Mouse (Mus musculus) retina, postnatal 7 days (tissue): ENCODE results near the gene Trim50.

Experiments used
- DNase-seq: peaks from one replicate; pipeline ENCODE4 v3.0.0-alpha.2; 2012; ENCODE audit warnings: low read depth, low spot score

Gene Trim50

GRCm38 (mm10) chr5:135352995-135353394 is at the start of gene Trim50:
TSS of gene Trim50 (plus strand) at chr5:135353295.
- no peak for DNase-seq

GRCm38 (mm10) chr5:135306321-135306965 is 46.7 kb upstream of the Trim50 start:
- DNase-seq = no peak

- DNase-seq = no peak
Observed at GRCm38 (mm10) chr5:135316177-135316576, 36.9 kb upstream of the Trim50 start.

- no peak for DNase-seq
Observed at GRCm38 (mm10) chr5:135319856-135320255, 33.2 kb upstream of the Trim50 start.

GRCm38 (mm10) chr5:135322197-135322596 is 30.9 kb upstream of the Trim50 start:
- no peak for DNase-seq

GRCm38 (mm10) chr5:135326121-135326659 is 26.9 kb upstream of the Trim50 start:
- DNase-seq = no peak

- no peak for DNase-seq
Observed at GRCm38 (mm10) chr5:135329471-135329870, 23.6 kb upstream of the Trim50 start.

- DNase-seq = no peak
Observed at GRCm38 (mm10) chr5:135330201-135330600, 22.9 kb upstream of the Trim50 start.

GRCm38 (mm10) chr5:135331161-135331560 is 21.9 kb upstream of the Trim50 start:
- no peak for DNase-seq

- DNase-seq = no peak
Observed at GRCm38 (mm10) chr5:135337575-135337974, 15.5 kb upstream of the Trim50 start.

GRCm38 (mm10) chr5:135345989-135346388 is 7.1 kb upstream of the Trim50 start:
- DNase-seq = no peak

- no peak for DNase-seq
Observed at GRCm38 (mm10) chr5:135346430-135346829, 6.7 kb upstream of the Trim50 start.

GRCm38 (mm10) chr5:135347511-135348011 is 5.5 kb upstream of the Trim50 start:
- no peak for DNase-seq

GRCm38 (mm10) chr5:135349862-135350261 is 3.2 kb upstream of the Trim50 start, which contains the start of gene Fkbp6:
TSS of gene Fkbp6 (minus strand) at chr5:135350044.
- no peak for DNase-seq

- DNase-seq = no peak
Observed at GRCm38 (mm10) chr5:135351606-135352005, 1.5 kb upstream of the Trim50 start.

- no peak for DNase-seq
Observed at GRCm38 (mm10) chr5:135353564-135353963, 469 bp downstream of the Trim50 start.

- DNase-seq = no peak
Observed at GRCm38 (mm10) chr5:135356090-135356489, 3.0 kb downstream of the Trim50 start.

GRCm38 (mm10) chr5:135357556-135357955 is 4.5 kb downstream of the Trim50 start:
- DNase-seq = no peak

GRCm38 (mm10) chr5:135359772-135360171 is 6.7 kb downstream of the Trim50 start:
- DNase-seq = no peak

GRCm38 (mm10) chr5:135362572-135362971 is 9.5 kb downstream of the Trim50 start:
- DNase-seq = no peak

GRCm38 (mm10) chr5:135363540-135363939 is 10.4 kb downstream of the Trim50 start:
- DNase-seq = peak; percentile 57

GRCm38 (mm10) chr5:135367841-135368240 is 14.7 kb downstream of the Trim50 start:
- DNase-seq = no peak

GRCm38 (mm10) chr5:135368312-135368711 is 15.2 kb downstream of the Trim50 start:
- DNase-seq = no peak
